Mouse (Mus musculus): Measurements from ENCODE around the gene Fsd1.
A peak's percentile ranks its signal among the peaks of the same experiment; 100 is the strongest.

DNA sequence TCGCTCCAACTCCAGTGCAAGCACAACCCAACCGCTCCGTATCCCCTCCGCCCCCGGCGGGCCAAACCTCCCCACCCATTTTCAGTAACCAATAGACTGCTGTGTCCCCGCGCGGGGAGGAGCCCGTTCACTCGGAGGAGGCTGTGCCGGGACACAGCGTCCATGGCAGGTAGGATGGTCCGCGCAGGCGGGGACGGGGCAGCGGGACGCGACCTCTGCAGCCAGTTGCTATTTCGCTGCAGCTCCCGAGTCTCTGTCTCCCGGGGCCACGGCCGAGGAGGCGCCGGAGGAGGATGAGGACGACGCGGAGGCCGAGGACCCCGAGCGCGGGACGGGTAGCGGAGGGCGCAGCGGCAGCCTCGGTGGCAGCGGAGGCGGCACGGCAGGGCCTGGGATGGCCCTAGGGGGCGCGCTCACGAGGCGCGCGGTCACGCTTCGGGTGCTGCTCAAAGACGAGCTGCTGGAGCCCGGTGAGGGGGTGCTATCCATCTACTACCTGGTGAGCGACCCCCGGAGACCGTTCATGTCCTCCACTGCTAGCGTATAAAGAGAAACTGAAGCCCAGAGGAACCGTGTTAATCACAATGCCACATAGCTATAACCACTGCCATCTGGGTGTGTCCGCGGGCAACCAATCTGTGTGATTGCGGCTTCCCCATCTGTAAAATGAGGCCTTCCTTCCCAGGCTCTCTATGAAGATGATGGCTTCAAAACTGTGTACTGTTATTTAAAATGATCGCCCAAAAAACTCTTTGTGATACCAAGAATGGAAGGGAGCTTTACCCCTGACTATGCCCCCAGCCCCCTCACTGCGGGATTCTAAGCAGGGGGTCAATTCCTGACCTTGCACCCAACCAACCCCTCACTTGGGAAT lies 23.0 kb downstream of the Fsd1 start:
- no peak for TF ChIP-seq EP300 (IDR thresholded peaks at IDR 0.05; ENCODE audit: insufficient read depth, low read depth, low read length)
- peak; percentile 85 for TF ChIP-seq POLR2A (IDR thresholded peaks at IDR 0.05; ENCODE audit: insufficient read depth, low read length)
